Mouse (Mus musculus): Measurements from ENCODE around the gene Exosc5. TPM values are rescaled to one million over a fixed set of nuclear protein-coding genes. Genes with fewer than 3 reads are reported as not detected.
A peak's percentile ranks its signal among the peaks of the same experiment; 100 is the strongest.

Gene Exosc5
- polyA plus RNA-seq, 1 experiment, result 53.7 TPM

GRCm38 (mm10) chr7:25683474-25684180, 24.7 kb downstream of the Exosc5 start:
- H3K9me3 ChIP-seq (replicated peaks; ENCODE audit: control insufficient read depth, insufficient read depth, low read length, poor library complexity, severe bottlenecking), result no peaks in the 10 kb centered on the region
- H3K4me3 ChIP-seq (ENCODE audit: low read depth, low read length), result no peak overlapping the region
- H3K9ac ChIP-seq (ENCODE audit: low read depth, poor library complexity, severe bottlenecking), result no peak overlapping the region
- TF ChIP-seq CTCF (IDR thresholded peaks at IDR 0.05; ENCODE audit: low read depth, low read length) (no peak), EP300 (IDR thresholded peaks at IDR 0.05; ENCODE audit: insufficient read depth, low read depth, low read length) (no peak), POLR2A (IDR thresholded peaks at IDR 0.05; ENCODE audit: insufficient read depth, low read length) (no peak)
- H3K27ac ChIP-seq (ENCODE audit: insufficient read depth, low read length), result no peak overlapping the region
- no peaks in the 10 kb centered on the region for H3K36me3 ChIP-seq (ENCODE audit: control insufficient read depth, insufficient read depth, low read length, poor library complexity, severe bottlenecking)
- no peaks in the 10 kb centered on the region for H3K27me3 ChIP-seq (ENCODE audit: control insufficient read depth, insufficient read depth, low read length, poor library complexity, severe bottlenecking)
- H3K4me1 ChIP-seq (ENCODE audit: control insufficient read depth, insufficient read depth, low read length), result peaks cover 5% of the 10 kb centered on the region

GRCm38 (mm10) chr7:25684659-25685058, 25.7 kb downstream of the Exosc5 start:
- peaks cover 5% of the 10 kb centered on the region for H3K4me1 ChIP-seq (ENCODE audit: control insufficient read depth, insufficient read depth, low read length)
- TF ChIP-seq CTCF (IDR thresholded peaks at IDR 0.05; ENCODE audit: low read depth, low read length), result no peak
- TF ChIP-seq EP300 (IDR thresholded peaks at IDR 0.05; ENCODE audit: insufficient read depth, low read depth, low read length), result no peak
- no peak for TF ChIP-seq POLR2A (IDR thresholded peaks at IDR 0.05; ENCODE audit: insufficient read depth, low read length)

GRCm38 (mm10) chr7:25685926-25686470, 27.0 kb downstream of the Exosc5 start:
- Histone ChIP-seq H3K4me1 (ENCODE audit: control insufficient read depth, insufficient read depth, low read length) (peaks cover 5% of the 10 kb centered on the region), H3K4me3 (ENCODE audit: low read depth, low read length) (peak overlapping the region; percentile 38; the same call in 1 of the 2 replicates)

More at GRCm38 (mm10) chr7:25684659-25685058, 25.7 kb downstream of the Exosc5 start:
- H3K36me3 ChIP-seq (ENCODE audit: control insufficient read depth, insufficient read depth, low read length, poor library complexity, severe bottlenecking), result no peaks in the 10 kb centered on the region
- no peak overlapping the region for H3K9ac ChIP-seq (ENCODE audit: low read depth, poor library complexity, severe bottlenecking)
- no peak overlapping the region for H3K27ac ChIP-seq (ENCODE audit: insufficient read depth, low read length)
- no peak overlapping the region for H3K4me3 ChIP-seq (ENCODE audit: low read depth, low read length)
- no peaks in the 10 kb centered on the region for H3K9me3 ChIP-seq (replicated peaks; ENCODE audit: control insufficient read depth, insufficient read depth, low read length, poor library complexity, severe bottlenecking)
- no peaks in the 10 kb centered on the region for H3K27me3 ChIP-seq (ENCODE audit: control insufficient read depth, insufficient read depth, low read length, poor library complexity, severe bottlenecking)

GRCm38 (mm10) chr7:25686680-25687531, 27.9 kb downstream of the Exosc5 start, which contains the start of gene Tgfb1:
TSS of gene Tgfb1 (plus strand) at chr7:25687002.
- H3K4me1 ChIP-seq (ENCODE audit: control insufficient read depth, insufficient read depth, low read length), result peaks cover 5% of the 10 kb centered on the region
- no peaks in the 10 kb centered on the region for H3K36me3 ChIP-seq (ENCODE audit: control insufficient read depth, insufficient read depth, low read length, poor library complexity, severe bottlenecking)
- no peaks in the 10 kb centered on the region for H3K9me3 ChIP-seq (replicated peaks; ENCODE audit: control insufficient read depth, insufficient read depth, low read length, poor library complexity, severe bottlenecking)
- H3K4me3 ChIP-seq (ENCODE audit: low read depth, low read length), result peak within 1 kb of the TSS; percentile 95
- no peak for TF ChIP-seq POLR2A (IDR thresholded peaks at IDR 0.05; ENCODE audit: insufficient read depth, low read length)
- TF ChIP-seq CTCF (IDR thresholded peaks at IDR 0.05; ENCODE audit: low read depth, low read length), result peak; percentile 41
- no peaks in the 10 kb centered on the region for H3K27me3 ChIP-seq (ENCODE audit: control insufficient read depth, insufficient read depth, low read length, poor library complexity, severe bottlenecking)
- H3K9ac ChIP-seq (ENCODE audit: low read depth, poor library complexity, severe bottlenecking), result peak within 1 kb of the TSS; percentile 77
- no peak within 1 kb of the TSS for H3K27ac ChIP-seq (ENCODE audit: insufficient read depth, low read length)

More at GRCm38 (mm10) chr7:25685926-25686470, 27.0 kb downstream of the Exosc5 start:
- H3K36me3 ChIP-seq (ENCODE audit: control insufficient read depth, insufficient read depth, low read length, poor library complexity, severe bottlenecking), result no peaks in the 10 kb centered on the region
- no peaks in the 10 kb centered on the region for H3K27me3 ChIP-seq (ENCODE audit: control insufficient read depth, insufficient read depth, low read length, poor library complexity, severe bottlenecking)
- TF ChIP-seq CTCF (IDR thresholded peaks at IDR 0.05; ENCODE audit: low read depth, low read length) (no peak), EP300 (IDR thresholded peaks at IDR 0.05; ENCODE audit: insufficient read depth, low read depth, low read length) (no peak), POLR2A (IDR thresholded peaks at IDR 0.05; ENCODE audit: insufficient read depth, low read length) (no peak)
- H3K9ac ChIP-seq (ENCODE audit: low read depth, poor library complexity, severe bottlenecking), result no peak overlapping the region
- no peaks in the 10 kb centered on the region for H3K9me3 ChIP-seq (replicated peaks; ENCODE audit: control insufficient read depth, insufficient read depth, low read length, poor library complexity, severe bottlenecking)
- no peak overlapping the region for H3K27ac ChIP-seq (ENCODE audit: insufficient read depth, low read length)

- no peak overlapping the region for H3K27ac ChIP-seq (ENCODE audit: insufficient read depth, low read length)
- no peaks in the 10 kb centered on the region for H3K36me3 ChIP-seq (ENCODE audit: control insufficient read depth, insufficient read depth, low read length, poor library complexity, severe bottlenecking)
- peak; percentile 24 for TF ChIP-seq CTCF (IDR thresholded peaks at IDR 0.05; ENCODE audit: low read depth, low read length)
- TF ChIP-seq POLR2A (IDR thresholded peaks at IDR 0.05; ENCODE audit: insufficient read depth, low read length), result no peak
- no peak for TF ChIP-seq EP300 (IDR thresholded peaks at IDR 0.05; ENCODE audit: insufficient read depth, low read depth, low read length)
- no peaks in the 10 kb centered on the region for H3K27me3 ChIP-seq (ENCODE audit: control insufficient read depth, insufficient read depth, low read length, poor library complexity, severe bottlenecking)
- H3K4me1 ChIP-seq (ENCODE audit: control insufficient read depth, insufficient read depth, low read length), result peaks cover 5% of the 10 kb centered on the region
- no peaks in the 10 kb centered on the region for H3K9me3 ChIP-seq (replicated peaks; ENCODE audit: control insufficient read depth, insufficient read depth, low read length, poor library complexity, severe bottlenecking)
- peak overlapping the region; percentile 77 for H3K9ac ChIP-seq (ENCODE audit: low read depth, poor library complexity, severe bottlenecking)
- H3K4me3 ChIP-seq (ENCODE audit: low read depth, low read length), result peak overlapping the region; percentile 95
Measured at GRCm38 (mm10) chr7:25687811-25688401, 28.9 kb downstream of the Exosc5 start.

Measured in ES-Bruce4 (cell line).